Mouse (Mus musculus): ENCODE data around the gene Klhl5.

- TF ChIP-seq CTCF (conservative IDR thresholded peaks at IDR 0.05; ENCODE audit: insufficient read depth, insufficient read length, low read depth, low read length), result no peak
- no peak for TF ChIP-seq POLR2A (IDR thresholded peaks at IDR 0.05; ENCODE audit: low read depth, low read length)
These were observed 55.7 kb downstream of the Klhl5 start for GRCm38 (mm10) chr5:65163001-65163400.

Data from kidney, adult 2 months (tissue).